ENCODE assay signal across 11 mouse cellular contexts in the genomic region with DNA sequence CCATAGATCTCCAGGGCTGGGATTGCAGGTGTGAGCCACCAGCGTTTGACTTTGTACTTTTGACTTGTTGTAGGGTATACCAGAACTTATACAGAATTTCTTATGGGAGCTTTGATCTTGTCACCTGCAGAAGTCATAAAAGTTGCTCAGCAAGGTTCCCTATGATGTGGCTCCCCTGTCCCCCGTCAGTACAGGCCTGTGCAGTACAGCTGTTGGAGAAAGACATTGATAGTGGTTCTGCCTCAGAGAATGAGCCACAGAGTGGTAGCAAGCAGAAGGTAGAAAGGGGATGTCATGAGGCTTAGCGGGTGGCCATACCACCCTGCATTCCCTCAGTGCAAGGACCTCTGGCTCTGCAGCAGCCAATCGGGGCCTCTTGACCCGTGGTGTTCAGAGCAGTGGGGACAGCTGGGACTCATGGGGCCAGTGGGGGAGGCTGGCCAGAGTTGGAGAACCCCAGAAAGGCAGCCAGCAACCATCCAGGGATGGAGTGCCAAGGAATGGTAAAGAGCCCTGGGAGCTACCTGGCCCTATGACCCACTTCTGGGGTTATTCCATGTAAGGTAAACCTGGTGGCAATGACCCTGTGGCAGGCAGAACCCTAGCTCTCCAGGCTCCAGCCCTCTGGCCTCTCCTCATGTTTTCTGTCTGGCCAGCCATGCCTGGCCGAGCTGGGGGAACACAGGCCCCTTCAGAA. TPM values are rescaled to one million over a fixed set of nuclear protein-coding genes. Genes with fewer than 3 reads are reported as not detected.
DNase-seq lines count a peak whose midpoint lies in the region; ATAC-seq lines count a peak whose summit lies in the region.
"Had no signal": no experiment of that assay in that cellular context is flagged by ENCODE, and none has a peak within 500 bp of the region (broad histone marks: within the 10 kb centered on the region; RNA-seq: fewer than 3 reads in every experiment).

No protein-coding gene starts in this region.

- DNase-seq in adrenal gland, postnatal 10 days: peak; percentile 47
- DNase-seq in adrenal gland, adult (ENCODE audit: inconsistent age in 2 of 2, low spot score in 1 of 2): no peak
- no peak for DNase-seq in lung, postnatal 25 days (ENCODE audit: low spot score)
- DNase-seq in lung, postnatal 10 days: peak; percentile 34
- peak; percentile 69 for DNase-seq in thymus, postnatal 25 days
- DNase-seq in retina, embryonic 14.5 days (ENCODE audit: low spot score): no peak
- no peak for DNase-seq in right cerebral cortex, postnatal 25 days
- DNase-seq: cerebellum, adult 11-12 months had no signal

- H3K4me2 ChIP-seq in lung, embryonic 16.5 days (ENCODE audit: low read depth, low read length): 0 out of 2 replicates have a peak overlapping the region, but pooled peaks have one; percentile 11

- no peak overlapping the region for H3K4me3 ChIP-seq in lung, embryonic 16.5 days (ENCODE audit: low read length)

- ATAC-seq in lung, embryonic 16.5 days (ENCODE audit: low read depth): peak; percentile 35

- 35% methylated on average over 6 of the region's 6 CpGs for WGBS in lung, embryonic 16.5 days

- peaks cover 35% of the 10 kb centered on the region for H3K4me1 ChIP-seq in lung, embryonic 16.5 days (replicated peaks; ENCODE audit: control insufficient read depth, insufficient read depth, low read length)

- no peaks in the 10 kb centered on the region for H3K36me3 ChIP-seq in lung, embryonic 16.5 days (ENCODE audit: control insufficient read depth, insufficient read depth, low read length)

- H3K9ac ChIP-seq in lung, embryonic 16.5 days (ENCODE audit: low read length): peak overlapping the region; percentile 39

- no peaks in the 10 kb centered on the region for H3K27me3 ChIP-seq in lung, embryonic 16.5 days (ENCODE audit: control insufficient read depth, insufficient read depth, low read depth, low read length)

- no peaks in the 10 kb centered on the region for H3K9me3 ChIP-seq in lung, embryonic 16.5 days (ENCODE audit: control insufficient read depth, low read length)

- peak overlapping the region; percentile 95 for H3K27ac ChIP-seq in lung, embryonic 16.5 days (ENCODE audit: low read length)

RNA-seq across cellular contexts. Expression of a gene that starts 58.6 kb away (rescaled TPM):
- not detected for total RNA-seq in adrenal gland, postnatal 10 days (2021)
- not detected in 2 replicates for polyA plus RNA-seq in lung, embryonic 16.5 days (2015; fragmentation: Nextera tagmentation; extraction: Ambion mirVana)
- total RNA-seq: hematopoietic stem cell, adult 5-6 weeks had no signal
- polyA plus RNA-seq: liver, embryonic 16.5 days had no signal

Comparison
In these comparisons a context has a peak if more than half of its experiments do, and no peak if none do; other contexts are left out.
1. DNase-seq: peak in adrenal gland, postnatal 10 days (single experiment), lung, postnatal 10 days (single experiment) and thymus, postnatal 25 days (single experiment); none in adrenal gland, adult (0 of 2), lung, postnatal 25 days (single experiment), retina, embryonic 14.5 days (single experiment) and right cerebral cortex, postnatal 25 days (single experiment).